Mouse (Mus musculus) neural tube, embryonic 13.5 days (tissue): ENCODE data around the gene Alad. TPM values are rescaled to one million over a fixed set of nuclear protein-coding genes. Genes with fewer than 3 reads are reported as not detected.

ENCODE experiments used
- ATAC-seq: fragments of 200-750 bp; cut with Nextera tagmentation; 2 replicates; pipeline ENCODE4 v1.8.0; 2017; ENCODE audit warnings: low read depth, mild to moderate bottlenecking, moderate TSS enrichment, moderate library complexity
- H3K27ac ChIP-seq: fragments of 300-500 bp; sonication (generic); replicated peaks from 2 replicates; pipeline ENCODE4 v1.5.1; 2015; ENCODE audit warnings: moderate library complexity, mild to moderate bottlenecking, inconsistent platforms
- H3K27me3 ChIP-seq: fragments of 300-500 bp; sonication (generic); 2 replicates; pipeline ENCODE4 v1.6.1; 2015; ENCODE audit warnings: mild to moderate bottlenecking, inconsistent platforms
- H3K36me3 ChIP-seq: fragments of 300-500 bp; sonication (generic); 2 replicates; pipeline ENCODE4 v1.6.1; 2015; ENCODE audit warnings: mild to moderate bottlenecking, inconsistent platforms
- H3K4me1 ChIP-seq: fragments of 300-500 bp; sonication (generic); replicated peaks from 2 replicates; pipeline ENCODE4 v1.6.1; 2015; ENCODE audit warnings: inconsistent platforms
- H3K4me2 ChIP-seq: fragments of 300-500 bp; sonication (generic); 2 replicates; pipeline ENCODE4 v1.6.1; 2015; ENCODE audit warnings: inconsistent platforms, mild to moderate bottlenecking, moderate library complexity
- H3K4me3 ChIP-seq: fragments of 300-500 bp; sonication (generic); 2 replicates; pipeline ENCODE4 v1.5.1; 2015; ENCODE audit warnings: mild to moderate bottlenecking, inconsistent platforms
- H3K9ac ChIP-seq: fragments of 300-500 bp; sonication (generic); 2 replicates; pipeline ENCODE4 v1.6.1; 2015; ENCODE audit warnings: moderate library complexity, mild to moderate bottlenecking, inconsistent platforms
- H3K9me3 ChIP-seq: fragments of 300-500 bp; sonication (generic); 2 replicates; pipeline ENCODE4 v1.6.1; 2016; ENCODE audit warnings: inconsistent platforms
- WGBS: fragments of 180-500 bp; shearing (Covaris S2); methylation state at CpG from one replicate; pipeline ENCODE4 v1.1.7; 2015; 5-methylcytosine and 5-hydroxymethylcytosine counted together
- polyA plus RNA-seq: library from polyadenylated mRNA; unstranded; fragments of >200 nt; fragmentation: Nextera tagmentation; extraction: Ambion mirVana; gene quantifications from 2 replicates; pipeline ENCODE4 v1.2.1, GENCODE M21; 2015

Gene Alad
- polyA plus RNA-seq, result 49.8 and 58.8 TPM in 2 replicates

- H3K9me3 ChIP-seq, result no peaks in the 10 kb centered on the region
- peak; percentile 80 for ATAC-seq
- H3K4me3 ChIP-seq, result peak within 1 kb of the TSS; percentile 70
- H3K9ac ChIP-seq, result peak within 1 kb of the TSS; percentile 86
- H3K36me3 ChIP-seq, result peaks cover 10% of the 10 kb centered on the region; the same call in 1 of the 2 replicates
- H3K4me2 ChIP-seq, result peak within 1 kb of the TSS; percentile 72
- H3K4me1 ChIP-seq, result peaks cover 36% of the 10 kb centered on the region
- no peaks in the 10 kb centered on the region for H3K27me3 ChIP-seq
- H3K27ac ChIP-seq, result peak within 1 kb of the TSS; percentile 81
- WGBS, result 0% methylated on average over 37 of the region's 37 CpGs
Measured at GRCm38 (mm10) chr4:62519849-62520233, at the start of gene Alad. TSS of gene Alad (minus strand) at chr4:62519918.

DNA sequence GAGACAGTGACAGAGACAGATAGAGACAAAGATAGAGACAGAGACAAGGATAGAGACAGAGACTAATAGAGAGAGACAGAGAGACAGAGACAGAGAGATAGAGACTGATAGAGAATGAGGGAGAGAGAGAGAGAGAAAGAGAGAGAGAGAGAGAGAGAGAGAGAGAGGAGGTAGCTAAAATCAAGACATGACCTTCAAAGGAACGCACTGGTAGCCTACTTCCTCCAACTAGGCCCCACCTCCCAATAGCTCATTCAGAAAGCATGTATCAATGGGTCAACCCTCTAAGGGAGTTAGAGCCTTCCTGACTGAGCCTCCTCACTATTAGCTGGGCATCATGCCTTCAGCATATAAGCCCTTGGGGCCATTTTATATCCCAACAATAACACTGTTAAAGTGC lies 48.6 kb upstream of the Alad start:
- Histone ChIP-seq H3K4me1 (no peaks in the 10 kb centered on the region), H3K27me3 (no peaks in the 10 kb centered on the region), H3K27ac (no peak overlapping the region), H3K36me3 (no peaks in the 10 kb centered on the region), H3K4me2 (no peak overlapping the region), H3K9ac (no peak overlapping the region), H3K4me3 (no peak overlapping the region), H3K9me3 (no peaks in the 10 kb centered on the region)
- WGBS, result 88% methylated on average over 1 of the region's 1 CpGs
- ATAC-seq, result no peak

GRCm38 (mm10) chr4:62567696-62568095 lies 48.0 kb upstream of the Alad start:
- Histone ChIP-seq H3K4me3 (no peak overlapping the region), H3K4me1 (no peaks in the 10 kb centered on the region), H3K9ac (no peak overlapping the region), H3K36me3 (no peaks in the 10 kb centered on the region), H3K27ac (no peak overlapping the region), H3K9me3 (no peaks in the 10 kb centered on the region), H3K27me3 (no peaks in the 10 kb centered on the region), H3K4me2 (no peak overlapping the region)
- ATAC-seq, result no peak
- 91% methylated on average over 6 of the region's 6 CpGs for WGBS

DNA sequence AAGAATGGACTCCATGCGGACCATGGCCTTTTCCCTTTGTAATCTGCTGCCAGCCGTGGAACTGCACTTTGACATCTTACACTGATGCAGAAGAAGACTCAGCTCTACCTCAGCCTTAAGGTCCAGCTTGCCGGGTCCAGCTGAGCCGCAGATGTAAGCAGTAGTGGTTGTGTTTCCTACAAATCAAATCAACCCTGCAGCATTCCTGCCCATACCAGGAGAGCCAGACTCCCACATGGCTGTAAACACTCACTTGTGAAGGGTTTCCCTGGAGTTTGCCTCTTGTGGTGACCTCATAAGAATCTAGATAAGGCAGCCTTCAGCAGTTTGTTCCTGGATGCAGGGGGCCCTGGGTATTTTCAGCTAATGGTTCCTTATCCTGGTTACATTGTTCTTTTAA lies 46.8 kb upstream of the Alad start:
- WGBS, result 90% methylated on average over 4 of the region's 4 CpGs
- Histone ChIP-seq H3K27me3 (no peaks in the 10 kb centered on the region), H3K4me3 (no peak overlapping the region), H3K9ac (no peak overlapping the region), H3K4me1 (peaks cover 5% of the 10 kb centered on the region), H3K9me3 (no peaks in the 10 kb centered on the region), H3K36me3 (no peaks in the 10 kb centered on the region), H3K27ac (no peak overlapping the region), H3K4me2 (no peak overlapping the region)
- no peak for ATAC-seq

- no peak overlapping the region for H3K4me3 ChIP-seq
- no peaks in the 10 kb centered on the region for H3K27me3 ChIP-seq
- WGBS, result 78% methylated on average over 3 of the region's 4 CpGs
- no peaks in the 10 kb centered on the region for H3K36me3 ChIP-seq
- no peak overlapping the region for H3K27ac ChIP-seq
- no peak overlapping the region for H3K4me2 ChIP-seq
- H3K9me3 ChIP-seq, result no peaks in the 10 kb centered on the region
- H3K9ac ChIP-seq, result peak overlapping the region; percentile 44; the same call in 1 of the 2 replicates
- ATAC-seq, result no peak
- H3K4me1 ChIP-seq, result peaks cover 8% of the 10 kb centered on the region
Measured at GRCm38 (mm10) chr4:62562006-62562405, 42.3 kb upstream of the Alad start.

DNA sequence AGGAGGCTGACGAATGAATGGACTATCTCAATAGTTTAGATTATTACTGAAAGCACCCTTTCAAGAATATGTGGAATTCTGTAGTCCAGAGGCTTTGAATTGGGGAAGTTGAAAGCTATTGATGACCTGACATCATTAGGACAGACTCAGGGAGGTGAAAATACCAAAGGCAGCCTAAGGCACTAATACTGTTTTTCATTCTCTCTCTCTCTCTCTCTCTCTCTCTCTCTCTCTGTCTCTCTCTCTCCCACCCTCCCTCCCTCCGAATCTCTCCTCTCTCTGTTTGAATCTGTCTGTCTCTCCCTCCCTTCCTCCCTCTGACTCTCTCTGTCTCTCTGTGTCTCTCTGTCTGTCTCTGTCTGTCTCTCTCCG lies 41.9 kb upstream of the Alad start:
- WGBS, result 44% methylated on average over 3 of the region's 3 CpGs
- H3K4me2 ChIP-seq, result no peak overlapping the region
- peak overlapping the region; percentile 44; the same call in 1 of the 2 replicates for H3K9ac ChIP-seq
- peaks cover 8% of the 10 kb centered on the region for H3K4me1 ChIP-seq
- ATAC-seq, result peak; percentile 36
- H3K27ac ChIP-seq, result no peak overlapping the region
- no peak overlapping the region for H3K4me3 ChIP-seq
- no peaks in the 10 kb centered on the region for H3K36me3 ChIP-seq
- H3K9me3 ChIP-seq, result no peaks in the 10 kb centered on the region
- no peaks in the 10 kb centered on the region for H3K27me3 ChIP-seq

- 23% methylated on average over 4 of the region's 4 CpGs for WGBS
- no peaks in the 10 kb centered on the region for H3K36me3 ChIP-seq
- H3K4me2 ChIP-seq, result no peak overlapping the region
- peak overlapping the region; percentile 44; the same call in 1 of the 2 replicates for H3K9ac ChIP-seq
- no peaks in the 10 kb centered on the region for H3K27me3 ChIP-seq
- no peak overlapping the region for H3K27ac ChIP-seq
- peak; percentile 83 for ATAC-seq
- no peaks in the 10 kb centered on the region for H3K9me3 ChIP-seq
- H3K4me1 ChIP-seq, result peaks cover 8% of the 10 kb centered on the region
- H3K4me3 ChIP-seq, result no peak overlapping the region
Measured at GRCm38 (mm10) chr4:62560963-62561629, 41.4 kb upstream of the Alad start.

DNA sequence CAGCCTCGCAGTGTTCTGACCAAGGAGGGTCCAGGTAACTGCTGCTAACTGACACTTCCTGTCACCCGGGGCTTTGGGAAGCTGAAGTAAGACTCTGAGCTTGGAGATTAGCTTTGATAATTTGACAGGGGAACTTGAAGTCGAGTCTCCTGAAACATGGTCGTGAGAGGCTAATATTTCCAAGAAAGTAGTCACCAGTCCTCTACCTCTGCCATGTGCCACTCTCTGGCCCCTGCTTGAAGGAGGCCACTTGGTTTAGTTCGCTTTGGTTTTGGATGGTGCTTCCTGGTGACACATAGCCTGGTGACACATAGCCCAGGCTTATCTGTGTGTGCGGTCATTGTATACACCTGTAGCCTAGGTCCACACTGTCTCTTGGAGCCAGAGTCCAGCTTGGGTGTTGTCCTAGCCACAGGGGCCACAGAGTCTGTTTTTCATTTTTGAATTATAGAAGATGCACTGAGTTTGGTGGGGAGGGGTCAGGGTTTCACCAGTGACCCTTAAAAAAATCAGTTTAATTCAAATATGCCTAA lies 40.1 kb upstream of the Alad start, which contains the start of gene Rgs3:
TSS of gene Rgs3 (plus strand) at position 51 of the 533 bp plus-strand sequence.
- Histone ChIP-seq H3K9me3 (no peaks in the 10 kb centered on the region), H3K27ac (no peak within 1 kb of the TSS), H3K27me3 (no peaks in the 10 kb centered on the region), H3K4me2 (no peak within 1 kb of the TSS), H3K4me3 (no peak within 1 kb of the TSS), H3K4me1 (peaks cover 8% of the 10 kb centered on the region), H3K36me3 (no peaks in the 10 kb centered on the region), H3K9ac (no peak within 1 kb of the TSS)
- 68% methylated on average over 6 of the region's 6 CpGs for WGBS
- no peak for ATAC-seq

DNA sequence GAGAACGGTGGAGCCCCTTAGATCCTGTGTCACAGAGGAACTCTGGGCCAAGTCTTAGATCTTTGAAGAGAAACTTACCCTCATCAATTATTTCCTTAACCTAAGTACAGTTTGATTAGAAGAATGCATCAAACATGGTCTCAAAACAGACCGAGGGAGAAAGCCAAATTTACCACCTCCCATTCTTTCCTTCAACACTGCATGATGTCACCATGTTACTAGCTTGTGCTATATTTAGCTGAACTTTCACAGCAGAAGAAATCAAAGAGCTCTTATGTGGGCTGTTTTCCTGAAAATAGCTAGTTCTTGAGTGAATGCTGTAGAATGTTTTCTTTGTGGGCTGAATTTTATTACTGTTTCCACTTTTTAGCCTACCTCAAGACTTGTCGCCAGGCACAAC lies 37.7 kb upstream of the Alad start:
- Histone ChIP-seq H3K4me3 (no peak overlapping the region), H3K36me3 (no peaks in the 10 kb centered on the region), H3K27ac (no peak overlapping the region), H3K27me3 (no peaks in the 10 kb centered on the region), H3K9me3 (no peaks in the 10 kb centered on the region), H3K4me1 (peaks cover 8% of the 10 kb centered on the region), H3K4me2 (no peak overlapping the region), H3K9ac (no peak overlapping the region)
- WGBS, result 67% methylated on average over 3 of the region's 3 CpGs
- no peak for ATAC-seq

- no peak overlapping the region for H3K4me3 ChIP-seq
- 89% methylated on average over 7 of the region's 7 CpGs for WGBS
Measured at GRCm38 (mm10) chr4:62551966-62552365, 32.2 kb upstream of the Alad start.

DNA sequence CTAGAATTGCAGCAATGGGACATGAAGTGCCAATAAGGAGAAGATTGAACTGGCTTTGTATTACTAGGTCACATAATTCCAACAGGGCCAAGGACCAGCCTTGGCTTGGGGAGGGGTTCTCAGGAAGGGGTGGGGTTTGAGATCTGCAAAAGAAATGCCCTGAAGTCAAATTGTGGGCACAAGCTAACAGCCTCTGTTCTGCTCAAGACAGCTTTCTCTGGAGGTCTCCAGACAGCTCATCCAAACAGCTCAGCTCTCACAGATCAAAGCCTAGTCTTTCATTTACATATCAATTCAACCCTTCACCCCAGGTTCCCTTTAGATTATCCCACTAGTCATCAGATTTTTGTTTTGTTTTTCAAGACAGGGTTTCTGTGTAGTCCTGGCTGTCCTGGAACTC lies 25.1 kb upstream of the Alad start:
- no peak overlapping the region for H3K9ac ChIP-seq
- no peaks in the 10 kb centered on the region for H3K9me3 ChIP-seq
- no peak overlapping the region for H3K4me2 ChIP-seq
- no peak overlapping the region for H3K4me3 ChIP-seq
- ATAC-seq, result no peak
- no peaks in the 10 kb centered on the region for H3K36me3 ChIP-seq
- no peaks in the 10 kb centered on the region for H3K27me3 ChIP-seq
- no peak overlapping the region for H3K27ac ChIP-seq
- H3K4me1 ChIP-seq, result no peaks in the 10 kb centered on the region

More at GRCm38 (mm10) chr4:62551966-62552365, 32.2 kb upstream of the Alad start:
- H3K27ac ChIP-seq, result no peak overlapping the region
- no peaks in the 10 kb centered on the region for H3K4me1 ChIP-seq
- no peaks in the 10 kb centered on the region for H3K36me3 ChIP-seq
- no peaks in the 10 kb centered on the region for H3K27me3 ChIP-seq
- H3K9me3 ChIP-seq, result no peaks in the 10 kb centered on the region
- no peak overlapping the region for H3K4me2 ChIP-seq
- no peak overlapping the region for H3K9ac ChIP-seq
- ATAC-seq, result no peak

- Histone ChIP-seq H3K36me3 (no peaks in the 10 kb centered on the region), H3K9ac (no peak overlapping the region), H3K27me3 (no peaks in the 10 kb centered on the region), H3K9me3 (no peaks in the 10 kb centered on the region), H3K27ac (no peak overlapping the region), H3K4me1 (no peaks in the 10 kb centered on the region), H3K4me2 (no peak overlapping the region), H3K4me3 (no peak overlapping the region)
- no peak for ATAC-seq
- 88% methylated on average over 6 of the region's 6 CpGs for WGBS
Measured at GRCm38 (mm10) chr4:62543782-62544181, 24.1 kb upstream of the Alad start.

DNA sequence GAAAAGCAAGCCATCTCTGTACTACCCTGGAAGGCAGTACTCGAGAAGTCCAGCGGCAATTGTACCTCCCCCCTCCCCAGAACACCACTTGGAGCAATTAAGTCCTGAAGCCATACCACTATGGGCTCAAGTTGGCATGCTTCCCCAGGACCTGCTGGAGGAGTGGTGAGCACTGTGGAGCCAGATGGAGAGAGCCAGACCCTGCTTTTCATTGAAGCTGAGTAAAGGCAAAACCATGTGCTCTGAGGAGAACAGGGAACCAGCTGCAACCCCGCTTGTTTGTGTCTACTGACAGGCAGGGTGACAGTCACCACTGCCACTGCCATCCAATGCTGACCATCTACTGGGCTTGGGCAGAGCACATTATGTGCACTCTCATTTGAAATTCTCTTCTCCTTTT lies 22.1 kb upstream of the Alad start:
- H3K36me3 ChIP-seq, result no peaks in the 10 kb centered on the region
- H3K9ac ChIP-seq, result no peak overlapping the region
- WGBS, result 68% methylated on average over 3 of the region's 3 CpGs
- no peaks in the 10 kb centered on the region for H3K27me3 ChIP-seq
- H3K27ac ChIP-seq, result no peak overlapping the region
- no peaks in the 10 kb centered on the region for H3K9me3 ChIP-seq
- no peaks in the 10 kb centered on the region for H3K4me1 ChIP-seq
- no peak overlapping the region for H3K4me2 ChIP-seq
- ATAC-seq, result no peak
- H3K4me3 ChIP-seq, result no peak overlapping the region
